Mouse (Mus musculus): ENCODE measurements around the gene Pou2af1. TPM values are rescaled to one million over a fixed set of nuclear protein-coding genes. Genes with fewer than 3 reads are reported as not detected.

Gene Pou2af1
- polyA plus RNA-seq (2012; rRNA removed; ENCODE audit: low replicate concordance): 27.3 and 77.5 TPM in 2 replicates

DNA sequence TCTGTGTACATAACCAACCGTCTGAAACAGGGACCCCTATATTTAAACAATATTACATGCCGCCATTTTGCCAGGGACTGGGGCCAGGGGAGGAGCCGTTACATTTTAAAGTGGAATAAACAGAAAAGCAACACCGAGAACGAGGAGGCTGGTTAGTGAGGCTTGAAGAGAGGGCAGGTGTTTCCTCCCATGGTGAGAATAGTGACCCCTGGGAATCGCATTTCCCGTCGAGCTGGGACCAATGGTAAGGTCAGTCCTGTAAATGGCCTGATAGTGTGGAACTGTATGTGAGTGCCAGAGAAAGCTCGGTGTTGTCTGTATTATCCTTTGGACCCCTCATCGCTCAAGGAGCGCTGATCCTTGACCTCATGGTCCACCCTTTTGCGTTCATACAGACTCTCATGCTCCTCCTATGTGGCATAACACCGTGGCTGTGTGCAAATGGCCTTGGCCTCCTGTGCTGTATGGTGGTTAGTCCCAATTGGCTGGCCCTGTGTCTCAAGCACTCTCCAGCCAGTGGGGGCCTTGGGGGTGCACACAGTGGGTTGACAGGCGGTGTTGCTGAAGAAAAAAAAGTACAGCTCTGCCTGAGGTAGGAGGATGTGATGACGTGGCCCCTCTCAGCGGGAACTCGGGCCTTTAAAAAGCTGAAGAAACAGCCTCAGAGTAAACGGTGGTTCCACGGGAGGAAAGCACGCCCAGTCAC, at the start of gene Pou2af1:
Gene Pou2af1 (plus strand): TSS at position 686 of the 706 bp plus-strand sequence.

DNA sequence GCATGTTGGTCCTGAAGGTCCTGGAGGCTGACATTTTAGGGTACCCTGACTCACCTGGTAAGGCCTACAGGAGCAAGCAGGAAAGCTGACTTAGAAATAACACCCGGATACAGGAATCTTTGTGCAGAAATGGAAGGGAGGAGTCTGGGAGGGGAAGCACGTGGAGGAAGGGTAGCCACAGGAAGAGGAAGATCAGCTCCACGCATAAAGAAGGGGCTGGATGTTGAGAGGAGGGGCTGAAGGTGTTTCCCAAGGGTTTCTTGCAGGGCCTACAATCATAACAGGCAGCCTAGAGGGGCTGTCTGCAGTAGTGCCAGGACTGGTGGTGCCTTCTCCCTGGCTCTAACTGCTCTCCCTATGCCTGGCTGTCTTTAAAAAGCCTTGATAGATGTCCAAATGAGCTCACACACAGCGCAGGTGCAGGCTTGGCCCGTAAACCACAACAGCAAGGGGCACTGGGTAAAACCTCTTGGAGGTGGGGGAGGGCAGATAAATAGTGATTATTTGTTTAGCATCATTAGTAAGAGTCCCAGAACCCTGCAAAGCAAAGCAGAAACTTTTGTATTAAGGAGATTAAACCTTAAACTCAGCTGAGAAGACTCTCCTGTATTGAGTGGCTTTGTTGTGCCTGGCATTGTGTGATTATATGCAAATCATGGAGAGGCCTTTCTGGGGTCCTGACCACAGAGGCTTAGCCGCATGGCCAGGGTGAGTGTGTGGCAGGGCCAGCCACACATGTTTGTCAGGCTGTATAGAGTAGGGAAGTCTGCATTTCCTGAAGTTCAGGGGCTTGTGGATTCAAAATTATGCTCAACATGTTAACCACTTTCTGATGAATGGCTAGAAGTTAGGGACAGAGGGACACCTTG, 48.0 kb upstream of the Pou2af1 start, which contains the start of gene Gm32742:
Gene Gm32742 (minus strand): TSS at position 206 of the 869 bp plus-strand sequence.

DNA sequence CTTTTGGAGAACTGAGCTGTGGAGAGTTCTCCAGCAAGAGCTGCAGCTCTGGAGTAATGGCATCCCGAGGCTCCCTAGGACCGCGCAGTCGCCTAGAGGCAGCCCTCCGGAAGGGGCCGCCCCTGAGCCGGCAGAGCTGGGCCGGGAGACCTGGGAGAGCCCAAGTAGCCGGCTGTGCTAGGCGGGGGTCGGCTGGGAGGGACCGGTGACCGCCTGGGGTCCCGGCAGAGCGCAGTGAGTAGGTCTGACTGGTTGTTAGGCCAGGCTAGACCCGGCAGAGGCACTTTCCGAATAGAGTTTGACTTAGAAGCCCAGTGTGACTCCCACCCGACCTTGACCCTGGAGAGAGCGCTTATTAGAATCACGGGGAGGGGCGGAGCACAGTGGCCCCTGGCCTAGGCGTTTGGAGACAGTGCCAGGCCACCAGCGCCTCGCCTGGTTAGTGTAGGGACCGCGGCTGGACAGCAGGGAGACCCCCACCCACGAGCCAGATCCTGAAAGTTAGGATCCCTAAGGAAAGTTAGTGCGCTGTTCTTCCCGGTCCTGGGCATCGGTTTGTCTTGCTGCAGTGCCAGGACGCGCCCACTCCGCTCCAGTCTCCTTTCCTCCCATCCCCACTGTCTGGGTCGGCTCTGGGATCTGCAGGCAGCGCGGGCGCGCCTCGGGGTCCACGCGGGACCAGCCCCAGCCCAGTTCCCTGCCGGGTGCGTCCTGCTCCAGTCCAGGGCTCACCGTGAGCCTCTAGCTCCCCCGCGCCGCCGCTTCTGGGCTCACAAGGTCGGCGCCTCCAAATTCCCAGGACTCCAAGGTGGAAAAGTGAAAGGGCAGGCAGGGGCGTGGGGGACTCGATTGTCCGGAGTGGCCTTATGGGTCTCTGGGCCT, 65.2 kb downstream of the Pou2af1 start, which contains the start of gene Colca2:
Gene Colca2 (minus strand): TSS at position 70 of the 882 bp plus-strand sequence.

Other genes with a start within 250 kb of the Pou2af1 start
- 102 and 186 TPM in 2 replicates for gene Sik2, start 204.6 kb upstream of the Pou2af1 start, polyA plus RNA-seq (2012; rRNA removed; ENCODE audit: low replicate concordance)
- not detected in 2 replicates for gene Btg4, start 152.8 kb upstream of the Pou2af1 start, polyA plus RNA-seq (2012; rRNA removed; ENCODE audit: low replicate concordance)
- gene Layn, start 136.6 kb upstream of the Pou2af1 start, polyA plus RNA-seq (2012; rRNA removed; ENCODE audit: low replicate concordance): 3.3 and 3.6 TPM in 2 replicates
- not detected in 2 replicates for gene 4833427G06Rik, start 111.6 kb upstream of the Pou2af1 start, polyA plus RNA-seq (2012; rRNA removed; ENCODE audit: low replicate concordance)
- gene Gm32742, start 48.2 kb upstream of the Pou2af1 start, polyA plus RNA-seq (2012; rRNA removed; ENCODE audit: low replicate concordance): 0.04 and 0.08 TPM in 2 replicates
- 4.6 and 9.5 TPM in 2 replicates for gene Colca2, start 64.9 kb downstream of the Pou2af1 start, polyA plus RNA-seq (2012; rRNA removed; ENCODE audit: low replicate concordance)
- 1.3 and 2.9 TPM in 2 replicates for gene 1810046K07Rik, start 115.2 kb downstream of the Pou2af1 start, polyA plus RNA-seq (2012; rRNA removed; ENCODE audit: low replicate concordance)